Mouse (Mus musculus) MEL (cell line): ENCODE measurements at regions not wholly inside any gene's neighbourhood (a gene's known extent, or its start where the extent isn't known, plus 50 kb on each side); places are given as distances from the start of the nearest gene placed in this dataset.

Experiments
- CHD2 ChIP-seq: IDR thresholded peaks from 2 replicates; pipeline ENCODE4 v1.6.1; 2011; ENCODE audit warnings: low read length, improper control_type of control experiment
- CTCF ChIP-seq, 3 experiments: IDR thresholded peaks in 2 of 3; conservative IDR thresholded peaks in 1 of 3; 2 replicates each; pipeline ENCODE4 v1.5.1; 2011 to 2012; ENCODE audit warnings: low read length in 3 of 3, low read depth in 2 of 3, mild to moderate bottlenecking in 2 of 3, improper control_type of control experiment in 1 of 3, inconsistent platforms in 1 of 3, mixed read lengths in 1 of 3, moderate library complexity in 1 of 3; ENCODE audit not compliant: control insufficient read depth in 1 of 3, insufficient read depth in 1 of 3, poor library complexity in 1 of 3, severe bottlenecking in 1 of 3
- MAX ChIP-seq: IDR thresholded peaks from 2 replicates; pipeline ENCODE4 v1.6.1; 2011; ENCODE audit warnings: low read length, improper control_type of control experiment
- POLR2A ChIP-seq, 2 experiments: IDR thresholded peaks; 2 replicates each; pipeline ENCODE4 v1.6.1; 2011 to 2012; ENCODE audit warnings: low read length in 2 of 2, mild to moderate bottlenecking in 2 of 2, control low read depth in 1 of 2, improper control_type of control experiment in 1 of 2, low read depth in 1 of 2, moderate library complexity in 1 of 2; ENCODE audit not compliant: control insufficient read depth in 1 of 2, insufficient read depth in 1 of 2, poor library complexity in 1 of 2

DNA sequence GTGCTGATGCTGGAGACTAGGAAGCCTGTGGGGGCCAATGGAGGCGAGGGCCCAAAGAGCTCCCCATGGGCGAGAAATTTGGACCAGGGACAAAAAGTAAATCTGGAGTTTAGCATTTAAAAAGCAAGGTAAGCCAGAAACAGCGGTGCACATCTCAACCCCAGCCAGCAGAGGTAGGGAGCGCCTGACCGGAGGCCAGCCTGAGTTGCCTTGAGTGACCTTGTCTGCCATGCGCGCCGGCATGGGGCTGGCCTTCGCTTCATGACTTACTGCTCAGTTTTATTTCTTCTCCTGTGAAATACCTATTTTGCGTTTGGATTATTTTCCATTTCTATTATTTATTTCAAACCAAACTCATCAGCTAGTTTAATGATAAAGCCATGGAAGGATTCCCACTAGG is 64.3 kb upstream of the Lep start:
- TF ChIP-seq CTCF (IDR thresholded peaks at IDR 0.05 in 2 of 3, conservative IDR thresholded peaks at IDR 0.05 in 1 of 3; ENCODE audit: control insufficient read depth in 1 of 3, insufficient read depth in 1 of 3, low read depth in 2 of 3, low read length in 3 of 3, poor library complexity in 1 of 3, severe bottlenecking in 1 of 3) (no peak), MAX (no peak), CHD2 (no peak), POLR2A (IDR thresholded peaks at IDR 0.05; ENCODE audit: control insufficient read depth in 1 of 2, insufficient read depth in 1 of 2, low read depth in 1 of 2, low read length in 2 of 2, poor library complexity in 1 of 2) (no peak)
